Mouse (Mus musculus) NIH3T3 (cell line): ENCODE results near the gene Fut11.
"Not testable (repeated sequence)": the region's sequence is repeated elsewhere in the genome, so short reads cannot be mapped to it uniquely, and the experiment has no call there.

Experiments used
- DNase-seq: peaks from one replicate; pipeline ENCODE4 v3.0.0-alpha.2; 2012; ENCODE audit warnings: low read depth

Fut11 gene

DNA sequence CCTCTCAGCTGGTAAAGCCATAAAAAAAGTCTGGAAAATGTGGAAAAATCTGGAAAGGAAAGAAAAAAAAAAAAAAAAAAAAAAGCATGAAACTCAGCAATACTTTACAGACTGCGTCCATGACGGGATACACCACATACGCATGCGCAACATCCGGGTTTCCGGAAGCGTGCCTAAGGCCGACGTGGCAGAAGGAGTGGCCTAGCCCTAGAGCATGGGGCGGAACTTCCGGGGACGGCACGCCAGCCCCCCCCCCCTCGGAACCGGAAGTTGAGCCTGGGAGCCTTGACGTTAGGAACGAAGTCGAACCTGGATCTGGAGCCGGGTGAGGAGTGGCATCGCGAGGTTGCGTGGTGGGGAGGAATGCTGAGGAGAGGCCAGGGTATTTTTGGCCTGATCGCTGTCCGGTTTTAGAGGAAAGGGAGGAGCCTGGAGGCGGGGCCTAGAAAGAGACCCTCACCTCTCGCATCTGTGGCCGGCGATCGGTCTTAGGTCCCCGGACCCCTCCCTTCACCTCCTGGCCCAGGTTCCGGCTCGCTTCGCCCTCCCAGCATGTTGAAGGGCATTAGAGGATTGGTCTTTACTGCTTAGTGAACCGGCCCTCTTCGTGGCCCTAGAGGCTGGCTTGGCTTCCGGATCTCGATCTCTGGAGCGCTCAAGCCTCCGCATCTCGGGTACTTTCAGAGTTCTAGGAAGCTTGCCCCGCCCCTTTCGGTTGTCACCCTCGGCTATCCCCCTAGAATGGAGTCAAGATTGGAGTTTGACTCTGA, 20.5 kb upstream of the Fut11 start, which contains the start of gene Sec24c:
Gene Sec24c, plus strand, starts transcription at position 245 of the 770 bp plus-strand sequence.
- DNase-seq = peak; percentile 99

DNA sequence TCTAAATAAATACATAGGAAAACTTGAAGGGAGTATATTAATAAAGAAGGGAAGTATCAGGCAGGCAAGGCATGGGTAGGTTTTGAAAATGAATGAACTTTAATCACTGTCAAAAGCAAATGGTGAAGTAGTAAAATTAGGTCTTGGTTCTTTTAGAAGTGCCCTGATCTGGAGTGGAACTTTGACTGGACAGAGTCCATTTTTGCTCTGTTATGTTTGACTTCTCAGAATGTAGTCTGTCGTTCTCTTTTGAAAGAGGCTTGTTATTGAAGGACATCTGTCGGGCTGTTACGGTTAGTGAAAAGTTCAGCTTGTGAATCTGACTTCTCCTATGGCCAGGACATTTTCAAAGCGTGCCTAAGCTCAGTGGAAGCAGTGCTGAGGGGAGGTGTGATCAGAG, 16.9 kb upstream of the Fut11 start:
- DNase-seq = no peak

DNA sequence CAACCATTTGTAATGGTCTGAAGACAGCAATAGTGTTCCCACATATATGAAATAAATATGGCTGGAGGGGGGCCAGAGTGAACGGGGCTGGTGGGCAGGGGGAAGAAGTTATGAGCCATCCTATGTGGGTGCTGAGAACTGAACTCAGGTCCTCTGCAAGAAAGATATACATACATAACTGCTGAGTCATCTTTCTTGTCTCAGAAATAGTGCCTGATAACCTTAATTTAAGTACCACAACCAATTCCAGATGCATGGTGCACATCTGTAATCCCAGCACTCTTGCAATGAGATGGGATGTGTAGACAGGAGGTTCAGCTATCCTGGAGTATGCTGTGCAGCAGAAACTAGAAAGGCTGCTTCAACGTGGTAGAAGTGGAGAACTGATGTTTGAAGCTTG, 13.0 kb upstream of the Fut11 start:
- DNase-seq = no peak

DNA sequence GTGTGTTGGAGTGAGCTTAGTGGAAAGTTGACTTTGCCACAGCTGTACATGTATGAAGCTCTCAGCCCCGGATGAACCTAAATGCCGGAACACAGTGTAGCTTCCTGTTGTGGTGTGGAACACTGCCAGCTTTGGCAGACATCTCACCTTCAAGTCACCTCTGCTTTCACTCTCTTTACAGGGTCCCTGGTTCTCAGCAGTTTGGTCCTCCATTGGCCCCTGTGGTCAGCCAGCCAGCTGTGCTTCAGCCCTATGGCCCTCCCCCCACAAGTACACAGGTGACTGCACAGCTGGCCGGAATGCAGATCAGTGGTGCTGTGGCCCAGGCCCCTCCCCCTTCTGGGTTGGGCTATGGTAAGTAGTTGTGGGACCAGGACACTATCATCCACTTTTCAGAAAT, 12.3 kb upstream of the Fut11 start:
- DNase-seq = no peak

DNA sequence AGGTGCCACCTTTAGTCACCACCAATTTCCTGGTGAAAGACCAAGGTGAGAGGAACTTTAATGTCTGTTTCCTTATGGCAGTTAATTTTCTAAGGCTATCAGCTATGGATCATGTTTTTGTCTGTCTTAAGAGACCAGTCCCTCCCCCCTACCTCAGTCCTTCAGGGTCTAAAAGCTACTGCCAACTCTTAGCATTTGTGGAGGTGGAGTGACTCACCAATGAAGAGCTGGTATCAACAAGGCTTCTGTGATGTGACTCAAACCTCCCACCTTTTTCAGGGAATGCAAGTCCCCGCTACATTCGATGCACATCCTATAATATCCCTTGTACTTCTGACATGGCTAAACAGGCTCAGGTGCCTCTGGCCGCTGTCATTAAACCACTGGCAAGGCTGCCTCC, 8.2 kb upstream of the Fut11 start:
- no peak for DNase-seq

DNA sequence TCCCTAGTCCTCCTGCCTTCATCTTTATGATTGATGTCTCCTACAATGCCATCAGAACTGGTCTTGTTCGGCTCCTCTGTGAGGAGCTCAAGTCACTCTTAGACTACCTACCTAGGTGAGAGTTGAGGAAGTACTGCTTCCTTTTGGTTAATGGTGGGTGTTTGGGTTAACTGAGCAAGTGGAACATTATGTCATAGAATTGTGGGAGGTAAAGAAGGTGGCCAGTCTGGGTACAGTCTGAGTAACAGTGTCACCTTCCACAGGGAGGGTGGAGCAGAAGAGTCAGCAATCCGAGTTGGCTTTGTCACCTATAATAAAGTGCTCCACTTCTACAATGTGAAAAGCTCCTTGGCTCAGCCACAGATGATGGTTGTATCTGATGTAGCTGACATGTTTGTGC, 5.8 kb upstream of the Fut11 start:
- DNase-seq = no peak

DNA sequence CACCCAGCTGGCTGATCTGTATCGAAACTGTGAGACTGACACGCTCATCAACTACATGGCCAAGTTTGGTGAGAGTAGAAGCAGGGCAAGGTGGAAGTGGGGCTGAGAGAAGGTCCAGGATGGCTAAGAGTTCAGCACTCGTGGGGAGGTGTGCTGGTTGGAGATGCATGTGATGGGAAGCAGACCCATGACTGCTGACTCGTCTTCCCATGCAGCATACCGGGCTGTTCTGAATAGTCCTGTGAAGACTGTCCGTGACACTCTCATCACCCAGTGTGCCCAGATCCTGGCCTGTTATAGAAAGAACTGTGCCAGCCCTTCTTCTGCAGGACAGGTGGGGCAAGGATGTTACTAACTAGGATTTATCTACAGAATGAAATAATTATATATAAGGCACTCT, 3.0 kb upstream of the Fut11 start:
- no peak for DNase-seq

DNA sequence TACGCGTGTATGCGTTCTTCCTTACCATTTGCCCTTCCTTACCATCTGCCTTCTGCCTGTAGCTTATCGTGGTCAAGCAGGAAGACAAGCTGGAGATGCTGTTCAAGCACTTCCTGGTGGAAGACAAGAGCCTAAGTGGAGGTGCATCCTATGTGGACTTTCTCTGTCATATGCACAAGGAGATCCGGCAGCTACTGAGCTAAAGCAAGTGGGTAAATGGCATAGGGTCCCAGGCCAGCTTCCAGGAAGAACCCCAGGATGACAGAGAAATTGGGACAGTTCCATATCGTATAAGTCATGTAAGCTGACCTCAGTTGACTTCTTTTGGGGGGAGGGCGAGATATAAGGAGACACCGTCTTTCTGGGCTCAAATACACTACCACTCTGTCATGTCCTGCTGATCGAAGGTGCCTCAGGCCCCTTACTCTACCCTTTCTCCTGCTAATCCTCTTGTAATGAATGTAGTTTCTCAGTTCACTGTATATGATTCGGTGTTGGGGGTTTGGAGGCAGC, 1.1 kb upstream of the Fut11 start:
- no peak for DNase-seq

DNA sequence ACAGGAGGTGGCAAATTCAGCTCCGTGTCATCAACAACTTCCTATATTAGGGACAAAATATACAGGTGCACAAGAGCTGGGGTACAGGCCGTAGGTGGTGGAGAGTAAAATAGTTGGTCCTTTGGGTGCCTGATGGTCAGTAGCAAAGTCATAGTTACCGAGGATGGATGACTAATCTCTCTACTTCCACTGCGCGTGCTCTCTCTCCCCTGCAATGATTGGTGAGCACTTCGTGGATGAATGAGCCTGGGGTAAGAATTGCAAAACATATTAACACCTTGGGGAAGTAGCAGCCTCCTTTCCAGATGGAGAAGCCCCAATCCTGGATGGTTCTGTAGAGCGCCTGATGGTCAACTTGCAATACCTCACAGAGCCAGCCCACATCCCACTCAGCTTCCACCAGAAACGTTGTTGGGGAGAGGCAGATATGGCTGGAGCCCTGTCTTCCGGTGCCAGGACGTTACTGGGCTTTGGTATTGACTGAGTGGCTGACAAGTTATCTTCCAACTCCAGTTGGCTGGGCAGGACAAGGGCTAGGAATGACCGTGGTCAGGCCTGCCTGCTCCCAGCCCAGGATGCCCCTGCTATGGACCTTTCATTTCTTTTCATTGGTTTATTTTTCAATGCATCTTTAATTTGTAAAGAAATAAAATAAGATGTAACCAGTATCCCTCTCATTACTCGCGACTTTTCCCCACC, 434 bp upstream of the Fut11 start:
- DNase-seq = no peak

DNA sequence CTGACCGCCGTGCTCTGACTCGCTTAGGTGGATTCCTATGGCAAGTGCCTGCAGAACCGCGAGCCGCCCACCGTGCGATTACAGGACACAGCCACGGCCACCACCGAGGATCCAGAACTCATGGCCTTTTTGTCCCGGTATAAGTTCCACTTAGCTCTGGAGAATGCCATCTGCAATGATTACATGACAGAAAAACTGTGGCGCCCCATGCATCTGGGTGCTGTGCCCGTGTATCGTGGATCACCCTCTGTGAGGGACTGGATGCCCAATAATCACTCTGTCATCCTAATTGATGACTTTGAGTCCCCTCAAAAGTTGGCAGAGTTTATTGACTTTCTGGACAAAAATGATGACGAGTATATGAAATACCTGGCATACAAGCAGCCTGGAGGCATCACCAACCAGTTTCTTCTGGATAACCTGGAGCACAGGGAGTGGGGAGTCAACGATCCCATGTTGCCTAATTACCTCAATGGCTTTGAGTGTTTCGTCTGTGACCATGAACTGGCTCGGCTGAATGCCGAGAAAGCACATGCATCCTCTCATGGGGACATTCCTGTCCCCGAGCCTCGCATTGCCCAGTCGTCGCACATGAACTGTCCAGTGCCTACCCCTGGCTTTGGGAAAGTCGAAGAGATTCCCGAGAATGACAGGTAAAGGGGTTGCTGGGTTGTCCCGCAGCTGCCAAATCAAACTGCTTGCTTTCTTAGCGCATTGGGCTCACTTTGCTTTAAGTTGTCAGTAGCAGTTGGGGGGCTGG, 1.2 kb downstream of the Fut11 start:
- DNase-seq = no peak

DNA sequence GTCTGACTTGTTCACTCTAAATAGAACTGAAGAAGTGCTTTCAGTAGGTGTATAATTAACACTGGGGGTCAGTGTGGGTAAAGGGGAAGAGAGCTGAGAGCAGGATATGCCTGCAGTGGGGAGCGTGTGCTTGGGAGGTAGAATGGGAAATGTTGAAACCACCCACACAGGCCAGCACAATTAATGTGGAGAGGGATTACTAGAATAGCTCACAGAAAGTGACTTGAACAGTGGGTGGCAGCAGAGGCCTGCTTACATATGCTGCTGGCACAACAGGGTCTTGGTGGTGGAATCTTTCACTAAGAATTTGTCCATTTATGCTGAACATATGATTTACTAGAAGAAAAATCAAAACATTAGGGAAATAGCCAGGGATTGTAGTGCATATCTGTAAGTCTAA, 2.2 kb downstream of the Fut11 start:
- peak; percentile 77 for DNase-seq

DNA sequence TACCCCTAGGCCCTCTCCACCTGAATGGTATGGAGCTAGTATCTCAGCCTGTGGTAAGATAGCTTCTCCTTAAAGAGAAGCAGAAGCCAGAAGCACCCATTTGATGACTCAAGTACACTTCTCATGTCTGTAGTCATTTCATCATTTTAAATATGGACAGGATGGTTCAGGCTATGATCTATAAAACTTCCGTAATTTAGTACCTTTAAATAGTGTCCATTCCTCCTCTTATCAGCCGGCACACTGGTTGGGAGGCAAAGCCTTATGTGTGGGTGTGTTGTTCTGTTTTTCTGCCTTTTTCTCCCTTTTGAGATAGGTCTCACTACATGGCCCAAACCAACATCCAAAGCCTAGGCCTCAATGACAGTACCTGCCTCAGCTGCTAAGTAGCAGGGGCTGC, 3.7 kb downstream of the Fut11 start:
- DNase-seq = no peak

DNA sequence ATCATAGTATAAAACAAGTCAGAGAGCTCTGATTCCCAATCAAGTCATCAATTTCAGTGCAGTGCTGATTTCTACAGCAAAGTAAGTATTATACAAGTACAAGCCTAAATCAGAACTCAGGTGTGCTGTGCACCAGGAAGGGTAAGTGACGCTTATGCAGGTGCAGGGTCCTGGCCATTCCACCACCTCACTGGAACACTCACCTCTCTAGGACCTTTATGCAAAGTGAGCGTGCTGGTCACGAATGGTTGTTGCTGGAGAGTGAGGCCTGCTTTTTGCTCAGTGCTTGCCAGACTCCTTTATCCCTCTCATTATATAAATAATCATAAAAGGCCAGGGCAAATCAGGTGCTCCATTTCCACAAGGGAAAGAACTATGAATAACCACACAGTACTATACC, 5.6 kb downstream of the Fut11 start:
- no peak for DNase-seq

DNA sequence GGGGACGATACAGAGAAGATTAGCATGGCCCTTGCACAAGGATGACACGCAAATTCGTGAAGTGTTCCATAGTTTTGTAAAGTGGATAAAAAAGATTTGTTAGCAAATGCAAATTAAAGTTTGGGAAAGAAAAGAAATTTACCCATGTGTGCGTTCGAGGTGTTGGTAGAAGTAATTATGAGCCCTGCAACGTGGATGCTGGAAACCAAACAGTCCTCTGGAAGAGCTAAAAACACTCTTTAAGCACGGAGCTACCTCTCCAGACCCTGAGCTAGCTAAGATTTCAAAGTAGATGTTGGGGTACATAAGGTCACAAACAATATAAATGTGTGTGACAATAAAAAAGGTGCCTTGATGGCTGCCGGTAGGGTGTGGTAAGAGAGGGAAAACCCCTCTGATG, 6.8 kb downstream of the Fut11 start:
- no peak for DNase-seq

DNA sequence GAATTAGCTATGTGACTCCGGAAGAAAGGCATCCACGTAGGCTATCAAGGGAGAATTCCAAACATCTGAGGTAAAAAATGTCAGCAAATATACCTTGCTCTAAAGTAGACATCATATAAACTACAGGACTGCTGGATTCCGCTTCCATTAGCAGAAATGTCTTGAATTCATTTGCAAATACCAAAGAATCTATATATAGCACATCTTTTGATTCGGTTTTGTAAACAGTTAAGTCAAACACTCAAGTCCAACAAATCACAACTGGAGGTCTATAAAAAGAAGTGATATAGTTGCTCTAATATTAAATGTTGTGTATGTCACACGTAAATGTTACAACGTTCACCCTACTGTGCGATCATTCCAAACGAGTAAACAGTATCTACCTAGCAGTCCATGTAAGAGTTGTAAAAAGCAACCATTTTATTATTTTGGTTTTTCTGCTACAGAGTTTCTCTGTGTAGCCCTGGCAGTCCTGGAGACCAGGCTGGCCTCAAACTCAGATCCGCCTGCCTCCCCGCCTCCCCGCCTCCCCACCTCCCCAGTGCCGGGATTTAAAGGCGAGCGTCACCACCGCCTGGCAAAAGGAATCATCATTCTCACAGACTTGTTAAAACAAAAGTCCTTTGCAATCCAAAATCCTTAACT, 7.5 kb downstream of the Fut11 start:
- DNase-seq = no peak

DNA sequence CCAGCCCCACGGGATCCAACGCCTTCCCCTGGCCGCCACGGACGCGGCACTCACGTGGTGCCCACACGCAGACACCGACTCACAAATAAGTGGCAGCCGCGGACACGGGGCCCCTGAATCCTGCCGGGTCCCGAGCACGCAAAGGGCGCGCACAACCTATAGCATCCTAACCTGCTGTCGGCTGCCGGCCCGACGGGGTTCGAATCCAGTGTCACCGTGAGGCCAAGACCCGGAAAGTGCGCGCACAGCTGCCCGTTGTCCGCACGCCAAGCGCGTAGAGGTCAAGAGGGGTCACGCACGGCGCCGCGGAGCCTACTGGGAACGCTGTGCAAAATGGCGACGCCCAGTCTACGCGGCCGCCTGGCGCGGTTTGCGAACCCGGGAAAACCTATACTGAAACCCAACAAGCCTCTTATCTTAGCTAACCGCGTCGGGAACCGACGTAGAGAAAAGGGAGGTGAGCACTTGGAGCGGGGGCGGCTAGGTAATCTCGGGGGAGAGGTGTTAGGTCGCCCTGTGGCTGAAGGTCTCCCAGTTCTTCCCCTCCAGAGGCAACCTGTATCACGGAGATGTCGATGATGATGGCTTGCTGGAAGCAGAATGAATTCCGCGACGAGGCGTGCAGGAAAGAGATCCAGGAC, 8.1 kb downstream of the Fut11 start, which contains the start of gene Chchd1:
Gene Chchd1, plus strand, starts transcription at position 266 of the 641 bp plus-strand sequence.
- DNase-seq = peak; percentile 90

DNA sequence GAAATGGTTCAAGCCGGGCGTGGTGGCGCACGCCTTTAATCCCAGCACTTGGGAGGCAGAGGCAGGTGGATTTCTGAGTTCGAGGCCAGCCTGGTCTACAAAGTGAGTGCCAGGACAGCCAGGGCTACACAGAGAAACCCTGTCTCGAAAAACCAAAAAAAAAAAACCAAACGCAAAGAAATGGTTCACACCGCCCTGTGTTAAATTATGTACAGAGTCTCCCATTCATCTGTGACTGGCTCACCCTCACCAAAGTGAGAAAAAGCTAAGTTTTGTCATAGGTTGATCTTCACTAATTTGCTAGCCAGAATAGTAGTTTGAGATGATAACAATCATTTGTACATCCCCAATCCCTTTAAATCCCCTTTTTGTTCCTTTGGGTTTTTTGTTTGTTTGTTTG, 8.7 kb downstream of the Fut11 start:
- DNase-seq = not testable (repeated sequence)

DNA sequence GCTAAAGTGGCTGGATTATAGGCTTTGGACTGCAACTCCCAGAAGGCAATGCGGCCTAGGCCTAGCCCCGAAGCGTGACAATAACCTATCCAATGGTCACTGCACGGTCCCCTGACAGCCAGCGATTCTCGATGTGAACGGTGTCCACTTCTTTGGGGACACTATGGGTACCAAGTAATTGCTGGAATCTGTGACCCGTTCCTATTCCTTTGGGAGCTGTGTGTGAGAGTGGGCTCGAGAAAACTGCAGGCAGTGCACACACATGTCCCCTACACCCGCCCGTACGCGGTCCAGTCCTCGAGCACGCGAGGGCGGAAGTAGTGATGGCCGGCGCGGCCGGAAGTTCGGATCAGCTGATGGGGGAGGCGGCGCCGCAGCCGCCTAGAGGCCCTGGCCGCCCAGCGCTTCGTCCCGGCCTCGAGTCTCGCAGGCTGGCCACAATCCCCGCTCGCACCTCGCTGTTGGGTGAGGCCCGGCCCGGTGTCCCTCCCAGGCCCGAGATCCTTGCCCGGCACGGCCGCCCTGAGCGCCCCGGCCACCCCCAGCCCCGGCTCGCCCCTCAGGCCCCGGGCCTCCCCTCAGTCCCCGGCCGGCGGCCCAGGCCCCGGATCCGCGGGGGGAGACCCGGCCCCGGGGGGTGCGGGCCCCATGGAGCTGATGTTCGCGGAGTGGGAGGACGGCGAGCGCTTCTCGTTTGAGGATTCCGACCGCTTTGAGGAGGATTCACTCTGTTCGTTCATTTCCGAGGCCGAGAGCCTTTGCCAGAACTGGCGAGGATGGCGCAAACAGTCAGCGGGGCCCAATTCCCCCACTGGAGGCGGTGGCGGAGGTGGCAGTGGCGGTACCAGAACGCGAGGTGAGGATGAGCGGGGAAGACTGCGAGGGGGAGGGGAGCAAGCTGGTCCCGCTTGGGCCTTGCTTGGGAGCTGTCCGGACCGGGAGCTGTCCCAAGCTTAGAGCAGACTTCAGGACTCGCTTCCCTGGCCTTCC, 12.7 kb downstream of the Fut11 start, which contains the start of gene Zswim8:
Gene Zswim8, plus strand, starts transcription at position 352 of the 990 bp plus-strand sequence.
- DNase-seq = peak; percentile 93

DNA sequence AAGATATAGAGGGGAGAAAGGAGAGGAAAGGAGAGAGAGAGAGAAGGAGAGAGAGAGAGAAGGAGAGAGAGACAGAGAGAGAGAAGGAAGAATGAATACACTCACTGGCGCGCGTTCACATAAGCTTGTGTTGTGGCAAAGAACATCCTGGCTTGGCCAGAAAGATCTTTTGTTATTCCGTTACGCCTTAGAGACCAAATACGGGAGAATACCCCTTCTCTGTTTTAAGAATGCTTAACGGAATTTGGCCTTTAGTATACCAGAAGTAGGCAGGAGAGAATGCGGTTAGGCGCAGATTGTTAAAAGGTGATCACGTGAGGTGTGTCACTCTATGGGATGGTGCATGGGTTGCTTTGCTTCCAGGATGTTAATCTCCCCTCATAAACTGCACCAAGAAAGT, 13.5 kb downstream of the Fut11 start:
- DNase-seq = peak; percentile 41

DNA sequence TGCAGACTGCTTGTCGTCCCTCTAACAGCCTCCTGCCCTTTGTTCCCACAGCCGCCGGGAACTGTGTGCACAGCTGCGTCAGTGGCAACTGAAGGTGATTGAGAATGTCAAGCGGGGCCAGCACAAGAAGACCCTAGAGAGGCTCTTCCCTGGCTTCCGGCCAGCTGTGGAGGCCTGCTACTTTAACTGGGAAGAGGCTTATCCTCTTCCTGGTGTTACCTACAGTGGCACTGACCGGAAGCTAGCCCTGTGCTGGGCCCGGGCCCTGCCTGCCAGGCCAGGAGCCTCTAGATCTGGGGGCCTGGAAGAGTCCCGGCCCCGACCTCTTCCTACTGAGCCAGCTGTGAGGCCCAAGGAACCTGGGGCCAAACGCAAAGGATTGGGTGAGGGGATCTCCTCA, 19.1 kb downstream of the Fut11 start:
- no peak for DNase-seq
